26 mouse cellular contexts compared by ENCODE assay signal in the genomic region with DNA sequence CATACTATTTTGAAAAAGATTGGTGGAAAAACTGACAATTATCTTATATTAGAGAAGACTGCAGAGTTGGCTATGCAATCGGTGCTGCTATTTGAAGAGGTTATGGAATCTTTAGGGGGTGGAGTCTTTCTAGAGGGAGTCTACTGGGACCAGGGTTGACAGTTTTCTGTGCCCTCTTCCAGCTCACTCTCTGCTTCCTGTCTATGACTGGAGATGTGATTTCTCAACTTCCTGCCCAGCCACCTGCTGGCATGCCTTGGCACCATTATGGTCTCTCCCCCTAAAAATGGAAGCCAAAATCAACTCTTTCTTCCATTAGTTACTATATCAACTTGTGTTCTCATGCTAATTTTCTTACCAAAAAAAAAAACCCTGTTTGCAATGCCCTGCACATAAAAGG.
"Had no signal": no experiment of that assay in that cellular context is flagged by ENCODE, and none has a peak within 500 bp of the region (broad histone marks: within the 10 kb centered on the region; RNA-seq: fewer than 3 reads in every experiment).

No protein-coding gene starts in this region.

- H3K27me3 ChIP-seq: heart, embryonic 13.5 days; heart, embryonic 15.5 days; hindbrain, embryonic 12.5 days; intestine, embryonic 15.5 days; limb, embryonic 13.5 days; limb, embryonic 15.5 days; liver, embryonic 13.5 days; liver, embryonic 15.5 days had no signal

- H3K4me1 ChIP-seq: heart, embryonic 13.5 days; heart, embryonic 15.5 days; hindbrain, embryonic 10.5 days; hindbrain, embryonic 12.5 days; intestine, embryonic 15.5 days; limb, embryonic 13.5 days; limb, embryonic 15.5 days; liver, embryonic 13.5 days; liver, embryonic 15.5 days had no signal

- H3K36me3 ChIP-seq: heart, embryonic 13.5 days; heart, embryonic 15.5 days; hindbrain, embryonic 10.5 days; hindbrain, embryonic 12.5 days; intestine, embryonic 15.5 days; limb, embryonic 13.5 days; limb, embryonic 15.5 days; liver, embryonic 13.5 days; liver, embryonic 15.5 days had no signal

- H3K27ac ChIP-seq: heart, embryonic 13.5 days; heart, embryonic 15.5 days; hindbrain, embryonic 10.5 days; hindbrain, embryonic 12.5 days; hindbrain, embryonic 14.5 days; intestine, embryonic 15.5 days; layer of hippocampus, adult 2 months; limb, embryonic 13.5 days; limb, embryonic 15.5 days; liver, embryonic 13.5 days; liver, embryonic 15.5 days had no signal

- ATAC-seq: hindbrain, embryonic 16.5 days; inflammation-experienced regulatory T-cells, adult 6 months; intestine, embryonic 15.5 days; intestine, postnatal 0 days had no signal

- DNase-seq: gastrocnemius, postnatal 14 days; gastrocnemius, postnatal 36 days; heart, postnatal 14 days; heart, postnatal 4 days; kidney, adult 18-20 months; kidney, adult 8-10 months; kidney, postnatal 10 days; kidney, postnatal 25 days; kidney, postnatal 4 days; layer of hippocampus, adult 9-11 months; layer of hippocampus, postnatal 36 days; left cerebral cortex, postnatal 4 days; liver, embryonic 13.5 days had no signal

- H3K4me3 ChIP-seq: heart, embryonic 13.5 days; heart, embryonic 15.5 days; hindbrain, embryonic 10.5 days; hindbrain, embryonic 12.5 days; intestine, embryonic 15.5 days; layer of hippocampus, adult 2 months; limb, embryonic 13.5 days; limb, embryonic 15.5 days; liver, embryonic 13.5 days; liver, embryonic 15.5 days had no signal

- H3K9me3 ChIP-seq: heart, embryonic 13.5 days; heart, embryonic 15.5 days; hindbrain, embryonic 10.5 days; hindbrain, embryonic 12.5 days; intestine, embryonic 15.5 days; limb, embryonic 13.5 days; limb, embryonic 15.5 days; liver, embryonic 13.5 days; liver, embryonic 15.5 days had no signal
